Mouse (Mus musculus): ENCODE measurements at regions not wholly inside any gene's neighbourhood (a gene's known extent, or its start where the extent isn't known, plus 50 kb on each side); places are given as distances from the start of the nearest gene placed in this dataset.

- TF ChIP-seq POLR2A (IDR thresholded peaks at IDR 0.05; ENCODE audit: borderline replicate concordance, low read depth, low read length) = no peak
- TF ChIP-seq CTCF (IDR thresholded peaks at IDR 0.05; ENCODE audit: low read depth, low read length) = no peak
Observed at GRCm38 (mm10) chr3:39609937-39610336, 723.2 kb downstream of the Fat4 start.
